Mouse (Mus musculus) MEL (cell line): Measurements from ENCODE around the gene Snw1.

Experiments
- CTCF ChIP-seq, 3 experiments: IDR thresholded peaks in 2 of 3; conservative IDR thresholded peaks in 1 of 3; 2 replicates each; pipeline ENCODE4 v1.5.1; 2011 to 2012; ENCODE audit warnings: low read length in 3 of 3, low read depth in 2 of 3, mild to moderate bottlenecking in 2 of 3, improper control_type of control experiment in 1 of 3, inconsistent platforms in 1 of 3, mixed read lengths in 1 of 3, moderate library complexity in 1 of 3; ENCODE audit not compliant: control insufficient read depth in 1 of 3, insufficient read depth in 1 of 3, poor library complexity in 1 of 3, severe bottlenecking in 1 of 3
- EP300 ChIP-seq, 2 experiments: IDR thresholded peaks; 2 replicates each; pipeline ENCODE4 v1.6.1; 2011; ENCODE audit warnings: improper control_type of control experiment in 2 of 2, low read length in 2 of 2, low read depth in 1 of 2, mild to moderate bottlenecking in 1 of 2
- GATA1 ChIP-seq: IDR thresholded peaks from 2 replicates; pipeline ENCODE4 v1.6.1; 2011; ENCODE audit warnings: low read depth, low read length, improper control_type of control experiment
- POLR2A ChIP-seq, 2 experiments: IDR thresholded peaks; 2 replicates each; pipeline ENCODE4 v1.6.1; 2011 to 2012; ENCODE audit warnings: low read length in 2 of 2, mild to moderate bottlenecking in 2 of 2, control low read depth in 1 of 2, improper control_type of control experiment in 1 of 2, low read depth in 1 of 2, moderate library complexity in 1 of 2; ENCODE audit not compliant: control insufficient read depth in 1 of 2, insufficient read depth in 1 of 2, poor library complexity in 1 of 2
- RAD21 ChIP-seq: IDR thresholded peaks from 2 replicates; pipeline ENCODE4 v1.6.1; 2011; ENCODE audit warnings: mild to moderate bottlenecking, low read depth, low read length, improper control_type of control experiment
- ZKSCAN1 ChIP-seq: IDR thresholded peaks from 2 replicates; pipeline ENCODE4 v1.6.1; 2012; ENCODE audit warnings: low read depth, mild to moderate bottlenecking, inconsistent platforms, low read length, improper control_type of control experiment, moderate library complexity
- ZMIZ1 ChIP-seq: IDR thresholded peaks from 2 replicates; pipeline ENCODE4 v1.6.1; 2012; ENCODE audit warnings: low read depth, mild to moderate bottlenecking, inconsistent platforms, low read length, improper control_type of control experiment, moderate library complexity

GRCm38 (mm10) chr12:87443700-87444122 is 28.4 kb downstream of the Snw1 start, which contains the start of the genes Slirp and Alkbh1:
- TF ChIP-seq EP300 (IDR thresholded peaks at IDR 0.05; ENCODE audit: low read depth in 1 of 2, low read length in 2 of 2) = peak in 1 of 2 experiments; percentile 43; a peak in 2 of 4 replicates
- peak; percentile 80 to 96 for TF ChIP-seq POLR2A (IDR thresholded peaks at IDR 0.05; ENCODE audit: control insufficient read depth in 1 of 2, insufficient read depth in 1 of 2, low read depth in 1 of 2, low read length in 2 of 2, poor library complexity in 1 of 2)
- no peak for TF ChIP-seq CTCF (IDR thresholded peaks at IDR 0.05 in 2 of 3, conservative IDR thresholded peaks at IDR 0.05 in 1 of 3; ENCODE audit: control insufficient read depth in 1 of 3, insufficient read depth in 1 of 3, low read depth in 2 of 3, low read length in 3 of 3, poor library complexity in 1 of 3, severe bottlenecking in 1 of 3)
- no peak for TF ChIP-seq RAD21
- TF ChIP-seq ZMIZ1 = peak; percentile 84
- TF ChIP-seq ZKSCAN1 = no peak
- TF ChIP-seq GATA1 = 0 out of 2 replicates have a peak, but pooled peaks have one; percentile 18
